Mouse (Mus musculus): ENCODE measurements around the gene Olfr1447. TPM values are rescaled to one million over a fixed set of nuclear protein-coding genes. Genes with fewer than 3 reads are reported as not detected.

The Olfr1447 gene
- not detected for total RNA-seq (2021)
- long read RNA-seq, experiment 1: 0 reads
- long read RNA-seq, experiment 2: 0 reads

- no peak for DNase-seq (ENCODE audit: low spot score in 2 of 2)
Observed at GRCm38 (mm10) chr19:12903643-12904042, at the start of gene Olfr1447. Olfr1447 (minus strand) TSS chr19:12903743.

- DNase-seq (ENCODE audit: low spot score in 2 of 2): no peak
Observed at GRCm38 (mm10) chr19:12949958-12950357, 46.4 kb upstream of the Olfr1447 start, which contains the start of gene Olfr1450. Olfr1450 (plus strand) TSS chr19:12950258.

- DNase-seq (ENCODE audit: low spot score in 2 of 2): no peak
Observed at GRCm38 (mm10) chr19:12930540-12930939, 27.0 kb upstream of the Olfr1447 start, which contains the start of gene Olfr1449. Olfr1449 (plus strand) TSS chr19:12930840.

DNA sequence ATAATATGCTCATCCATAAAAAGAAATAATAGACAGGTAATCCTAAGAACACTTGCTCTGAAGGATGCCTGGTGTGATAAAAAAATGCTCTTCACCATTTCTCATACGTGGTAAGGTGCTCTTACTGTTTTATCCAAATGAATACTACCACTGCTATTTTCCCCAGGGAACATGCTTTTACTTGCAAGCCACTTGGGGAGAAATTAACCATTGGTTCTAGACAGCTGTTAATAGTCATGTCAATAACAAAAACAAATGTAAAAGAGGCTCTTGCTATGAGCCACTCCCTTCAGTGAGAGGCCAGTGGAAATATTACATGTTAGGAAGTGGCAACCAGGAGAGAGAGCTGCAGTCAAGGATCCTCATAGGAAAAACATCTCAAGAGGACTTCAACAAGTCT is 20.8 kb upstream of the Olfr1447 start, which contains the start of gene Olfr1448:
Gene Olfr1448 (minus strand): TSS at position 101 of the 400 bp plus-strand sequence.
- no peak for DNase-seq (ENCODE audit: low spot score in 2 of 2)

- no peak for DNase-seq (ENCODE audit: low spot score in 2 of 2)
Observed at GRCm38 (mm10) chr19:12893424-12893823, 10.1 kb downstream of the Olfr1447 start, which contains the start of gene Olfr1446. Olfr1446 (minus strand) TSS chr19:12893524.

GRCm38 (mm10) chr19:12883555-12883954 is 20.0 kb downstream of the Olfr1447 start, which contains the start of gene Olfr1445:
Olfr1445 (plus strand) TSS chr19:12883855.
- no peak for DNase-seq (ENCODE audit: low spot score in 2 of 2)

- no peak for DNase-seq (ENCODE audit: low spot score in 2 of 2)
Observed at GRCm38 (mm10) chr19:12856983-12857382, 46.6 kb downstream of the Olfr1447 start, which contains the start of gene Olfr1444. Olfr1444 (plus strand) TSS chr19:12857283.

Other genes starting within 250 kb of the Olfr1447 start
- gene Olfr1442, start 233.3 kb downstream of the Olfr1447 start, total RNA-seq (2021): not detected
- gene Olfr1443, start 225.6 kb downstream of the Olfr1447 start, total RNA-seq (2021): not detected
- 10 to 100 TPM in 1 of 2 experiments, 1 to 10 TPM in 1; 2.1 to 11.5 TPM for gene Keg1, start 208.0 kb downstream of the Olfr1447 start, total RNA-seq (2021)
- gene Cntf, start 138.1 kb downstream of the Olfr1447 start, total RNA-seq (2021): 1 to 10 TPM; 4.4 to 4.5 TPM
- gene Zfp91, start 107.6 kb downstream of the Olfr1447 start, total RNA-seq (2021): 10 to 100 TPM; 88.5 to 90.4 TPM
- gene Lpxn, start 107.5 kb downstream of the Olfr1447 start, total RNA-seq (2021): 1 to 10 TPM; 1.7 to 2.1 TPM
- gene Gm5244, start 57.1 kb downstream of the Olfr1447 start, total RNA-seq (2021): not detected
- gene Olfr1444, start 46.5 kb downstream of the Olfr1447 start, total RNA-seq (2021): not detected
- gene Olfr1445, start 19.9 kb downstream of the Olfr1447 start, total RNA-seq (2021): not detected
- not detected for gene Olfr1446, start 10.2 kb downstream of the Olfr1447 start, total RNA-seq (2021)
- gene Olfr1448, start 20.7 kb upstream of the Olfr1447 start, total RNA-seq (2021): not detected
- not detected for gene Olfr1449, start 27.1 kb upstream of the Olfr1447 start, total RNA-seq (2021)
- not detected for gene Olfr1450, start 46.5 kb upstream of the Olfr1447 start, total RNA-seq (2021)
- not detected for gene Olfr1451, start 91.3 kb upstream of the Olfr1447 start, total RNA-seq (2021)
- gene Olfr1453, start 124.6 kb upstream of the Olfr1447 start, total RNA-seq (2021): not detected
- not detected for gene Olfr1454, start 156.9 kb upstream of the Olfr1447 start, total RNA-seq (2021)
- gene Olfr1457, start 194.1 kb upstream of the Olfr1447 start, total RNA-seq (2021): not detected
- gene Olfr1458, start 203.0 kb upstream of the Olfr1447 start, total RNA-seq (2021): not detected
- gene Olfr1459, start 245.8 kb upstream of the Olfr1447 start, total RNA-seq (2021): under 1 TPM in 1 of 2 experiments, not detected in 1; 0.06 TPM

All from adrenal gland, postnatal 4 days (tissue).